In genomic region chr5:103817754-103818153, GRCm38 (mm10) we compare ENCODE assay signal across 9 mouse cellular contexts.
A peak's percentile ranks its signal among the peaks of the same experiment; 100 is the strongest.
DNase-seq lines count a peak whose midpoint lies in the region; ATAC-seq lines count a peak whose summit lies in the region.
"Had no signal": no experiment of that assay in that cellular context is flagged by ENCODE, and none has a peak within 500 bp of the region (broad histone marks: within the 10 kb centered on the region; RNA-seq: fewer than 3 reads in every experiment).

No protein-coding gene starts in this region.

- H3K4me3 ChIP-seq in hindbrain, embryonic 10.5 days: no peak overlapping the region
- no peak overlapping the region for H3K4me3 ChIP-seq in lung, embryonic 16.5 days (ENCODE audit: low read length)
- H3K4me3 ChIP-seq: myocyte had no signal

- no peak overlapping the region for H3K4me2 ChIP-seq in lung, embryonic 16.5 days (ENCODE audit: low read depth, low read length)

- peaks cover 12% of the 10 kb centered on the region for H3K4me1 ChIP-seq in hindbrain, embryonic 10.5 days (replicated peaks)
- H3K4me1 ChIP-seq in lung, embryonic 16.5 days (replicated peaks; ENCODE audit: control insufficient read depth, insufficient read depth, low read length): peaks cover 23% of the 10 kb centered on the region

- ATAC-seq in lung, embryonic 16.5 days (ENCODE audit: low read depth): peak; percentile 43; the same call in 1 of the 2 replicates

- no peaks in the 10 kb centered on the region for H3K27me3 ChIP-seq in hindbrain, embryonic 10.5 days (ENCODE audit: insufficient read depth, poor library complexity, severe bottlenecking)
- H3K27me3 ChIP-seq in lung, embryonic 16.5 days (ENCODE audit: control insufficient read depth, insufficient read depth, low read depth, low read length): no peaks in the 10 kb centered on the region

- WGBS in hindbrain, embryonic 10.5 days: 26% methylated on average over 1 of the region's 1 CpGs
- 17% methylated on average over 1 of the region's 1 CpGs for WGBS in lung, embryonic 16.5 days

- peak; percentile 74 for DNase-seq in MN1 (ENCODE audit: low spot score)
- DNase-seq in cerebellum, adult 18-20 months: peak; percentile 79 to 86
- DNase-seq in forelimb bud, embryonic 11.5 days (ENCODE audit: low read depth, low spot score): peak; percentile 85
- peak; percentile 77 for DNase-seq in hindbrain, embryonic 10.5 days (ENCODE audit: low spot score)
- peak; percentile 83 to 84 for DNase-seq in layer of hippocampus, postnatal 10 days (ENCODE audit: low spot score in 2 of 2)
- DNase-seq in ovary, postnatal 14 days (ENCODE audit: low spot score): peak; percentile 72
- peak; percentile 80 for DNase-seq in thymus, postnatal 0 days (ENCODE audit: low spot score)

- H3K36me3 ChIP-seq in hindbrain, embryonic 10.5 days: no peaks in the 10 kb centered on the region
- H3K36me3 ChIP-seq in lung, embryonic 16.5 days (ENCODE audit: control insufficient read depth, insufficient read depth, low read length): no peaks in the 10 kb centered on the region

- H3K9ac ChIP-seq in lung, embryonic 16.5 days (ENCODE audit: low read length): no peak overlapping the region

- no peaks in the 10 kb centered on the region for H3K9me3 ChIP-seq in hindbrain, embryonic 10.5 days
- H3K9me3 ChIP-seq in lung, embryonic 16.5 days (ENCODE audit: control insufficient read depth, low read length): no peaks in the 10 kb centered on the region

- no peak overlapping the region for H3K27ac ChIP-seq in hindbrain, embryonic 10.5 days
- no peak overlapping the region for H3K27ac ChIP-seq in lung, embryonic 16.5 days (ENCODE audit: low read length)
